Mouse (Mus musculus) erythroblast, adult 5-6 weeks (primary cell): ENCODE measurements around the gene Shisa3. TPM values are rescaled to one million over a fixed set of nuclear protein-coding genes. Genes with fewer than 3 reads are reported as not detected.

Experiments used
- ATAC-seq: replicated peaks from 2 replicates; pipeline ENCODE4 v1.8.0; 2016; ENCODE audit warnings: moderate number of reproducible peaks, mild to moderate bottlenecking, moderate TSS enrichment, inconsistent platforms; ENCODE audit not compliant: poor library complexity, low FRiP score, severe bottlenecking
- total RNA-seq, 2 experiments: library from RNA; stranded (forward) in 1 of 2; stranded (reverse) in 1 of 2; fragments of 150-400 nt in 1 of 2; fragments of 200-764, 138-1000 nt in 1 of 2; gene quantifications; 2 replicates each; pipeline versions ENCODE4 v1.2.3 to v1.2.4; 2015 to 2017; ENCODE audit warnings: low replicate concordance in 2 of 2

Shisa3 gene
- total RNA-seq, 2 experiments from 2014 or later = not detected

GRCm38 (mm10) chr5:67631261-67631660, 23.6 kb downstream of the Shisa3 start:
- ATAC-seq = no peak

GRCm38 (mm10) chr5:67633138-67633782, 25.6 kb downstream of the Shisa3 start:
- ATAC-seq = no peak

DNA sequence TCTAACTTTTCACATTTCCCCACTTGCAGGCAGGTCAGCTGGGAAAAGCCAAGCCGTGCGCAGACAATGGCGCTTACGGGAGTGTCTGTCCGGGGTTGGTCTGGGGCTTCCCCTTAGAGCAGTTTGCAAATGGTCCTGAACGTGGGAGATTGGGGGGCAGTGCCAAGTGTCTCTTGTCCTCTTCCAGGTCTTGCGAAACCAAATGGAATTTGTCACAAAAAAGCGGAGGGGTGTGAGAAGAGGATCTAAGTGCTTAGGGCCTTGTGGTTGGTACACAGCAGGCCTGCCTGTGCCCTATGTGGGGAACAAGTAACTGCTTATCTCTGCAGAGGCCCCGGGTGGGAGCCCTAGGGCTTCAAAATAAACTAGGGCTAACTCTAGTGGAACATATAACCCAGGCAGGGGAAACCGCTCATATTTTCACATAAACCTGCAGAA, 26.2 kb downstream of the Shisa3 start:
- no peak for ATAC-seq

- ATAC-seq = no peak
These were observed 26.7 kb downstream of the Shisa3 start for GRCm38 (mm10) chr5:67634339-67634738.

DNA sequence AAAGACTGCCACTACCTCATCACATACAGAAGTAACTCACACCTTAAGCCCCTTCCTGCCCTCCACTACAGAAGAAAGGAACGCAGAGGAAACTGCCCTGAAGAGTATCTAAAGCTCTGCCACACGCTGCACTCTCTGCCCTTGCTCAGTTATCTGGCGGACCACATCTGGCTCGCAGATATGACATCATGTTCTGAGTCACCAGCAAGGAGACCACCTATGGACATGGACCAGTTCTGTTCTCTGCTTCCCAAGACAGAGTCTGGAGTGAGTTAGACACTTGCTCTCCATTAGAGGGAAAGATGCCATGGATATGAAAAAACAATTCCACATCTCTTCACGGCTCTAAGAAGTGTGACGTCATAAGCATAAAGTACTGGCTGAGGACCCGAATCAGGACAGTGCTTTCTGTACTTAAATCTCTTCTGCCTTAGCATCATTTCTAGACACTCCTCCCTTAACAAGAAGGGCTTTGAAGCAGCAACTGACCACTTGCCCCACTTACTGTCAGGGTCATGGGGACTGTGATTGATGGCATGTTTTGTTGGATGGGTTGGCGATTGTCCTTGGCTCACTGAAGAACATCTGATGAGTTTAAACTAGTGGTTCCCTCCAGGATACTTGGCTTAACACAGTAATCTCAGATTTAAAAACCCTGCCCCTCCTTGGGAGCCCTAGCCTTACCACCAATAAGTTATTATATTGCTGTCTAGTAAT, 33.1 kb downstream of the Shisa3 start:
- no peak for ATAC-seq

DNA sequence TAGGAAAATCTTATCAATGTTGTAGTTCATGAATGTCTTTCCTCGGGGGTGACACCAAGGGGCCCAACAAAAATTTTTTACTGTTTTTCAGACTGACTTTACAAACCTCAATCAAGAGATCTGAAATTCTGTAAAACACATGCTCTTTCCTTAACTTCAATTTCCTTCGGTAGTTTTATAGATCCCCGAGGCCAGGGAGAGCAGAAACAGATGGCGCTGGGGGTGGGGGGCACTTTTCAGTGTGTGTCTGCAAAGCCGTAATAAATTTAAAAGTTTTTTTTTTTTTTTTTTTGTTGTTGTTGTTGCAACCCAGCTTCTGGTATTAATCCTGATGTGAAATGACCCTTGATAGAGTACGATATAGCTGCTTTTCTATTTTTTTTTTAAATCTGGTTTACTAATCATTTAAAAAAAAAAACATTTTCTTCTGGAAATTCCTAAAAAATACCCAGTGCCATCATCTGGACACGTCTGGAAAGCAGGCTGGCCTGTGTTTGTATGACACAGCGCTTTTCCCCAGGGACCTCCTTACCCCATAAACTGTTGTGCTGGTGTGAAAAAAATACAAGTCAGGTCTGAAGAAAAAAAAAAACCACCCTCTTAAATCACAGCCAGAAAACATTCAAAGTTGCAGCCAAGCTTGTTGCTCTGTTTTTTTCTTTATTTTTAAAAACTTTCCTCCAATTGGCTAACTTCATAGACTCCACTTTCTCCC, 33.9 kb downstream of the Shisa3 start:
- no peak for ATAC-seq

GRCm38 (mm10) chr5:67643537-67644255, 36.0 kb downstream of the Shisa3 start:
- no peak for ATAC-seq

DNA sequence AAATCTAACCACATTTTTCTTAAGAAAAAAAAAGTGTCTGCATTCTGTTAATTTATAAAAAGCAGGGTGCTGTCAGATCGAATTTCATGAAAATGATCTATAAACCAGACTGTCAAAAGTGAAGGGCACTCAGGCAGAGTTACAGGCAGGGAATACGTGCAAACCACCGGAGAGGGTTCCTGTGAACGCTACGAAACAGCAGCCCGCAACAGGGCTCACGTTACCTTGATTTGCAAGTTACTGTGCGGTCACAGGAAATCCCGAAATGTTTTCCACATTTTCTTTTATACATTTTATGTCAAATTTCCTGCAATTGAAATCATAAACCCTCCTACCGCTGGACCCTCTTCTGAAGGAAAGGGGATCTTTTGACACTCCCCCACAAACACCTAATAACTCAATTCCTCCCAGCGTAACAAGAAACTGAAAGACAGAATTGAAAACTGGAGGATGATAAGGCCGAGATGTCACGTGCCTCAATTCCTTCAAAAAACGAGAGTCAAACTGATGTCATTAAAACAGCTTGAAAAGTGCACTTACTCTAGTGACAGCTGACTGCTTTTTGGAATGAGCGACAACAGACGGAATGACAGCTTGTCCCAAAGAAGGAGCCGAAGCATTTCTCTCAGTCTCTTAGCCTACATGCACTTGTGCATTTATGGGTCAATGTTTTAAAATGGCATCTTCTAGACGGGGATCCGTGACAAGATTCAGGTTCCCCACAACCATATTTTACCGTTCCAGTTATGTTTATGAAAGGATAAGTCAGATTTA, 39.3 kb downstream of the Shisa3 start:
- ATAC-seq = no peak

GRCm38 (mm10) chr5:67647568-67647967, 39.9 kb downstream of the Shisa3 start:
- no peak; the same call in 1 of the 2 replicates for ATAC-seq

GRCm38 (mm10) chr5:67649156-67649555, 41.5 kb downstream of the Shisa3 start:
- ATAC-seq = no peak

GRCm38 (mm10) chr5:67650021-67650420, 42.3 kb downstream of the Shisa3 start:
- no peak for ATAC-seq

GRCm38 (mm10) chr5:67652468-67652867, 44.8 kb downstream of the Shisa3 start:
- no peak for ATAC-seq

GRCm38 (mm10) chr5:67653543-67653942, 45.9 kb downstream of the Shisa3 start:
- no peak for ATAC-seq

DNA sequence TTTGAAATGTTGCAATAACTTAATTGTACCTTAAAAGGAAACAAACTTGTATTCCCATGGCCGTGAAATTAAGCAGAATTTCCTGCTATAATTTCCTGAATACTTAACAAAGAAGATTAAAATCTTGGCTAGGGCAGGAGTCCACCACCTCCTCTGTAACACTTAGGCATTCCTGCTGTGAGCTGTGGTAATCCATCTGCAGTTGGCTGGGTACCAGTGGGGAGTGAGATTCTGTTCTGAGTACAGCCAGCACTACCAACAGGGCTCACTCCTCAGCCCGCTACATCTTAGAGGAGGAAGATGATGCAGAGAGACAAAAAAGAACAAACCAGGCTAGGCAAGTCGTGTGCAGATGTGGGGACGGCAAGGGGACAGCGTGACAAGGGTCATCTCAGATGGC, 46.9 kb downstream of the Shisa3 start:
- no peak for ATAC-seq

- no peak for ATAC-seq
These were observed 48.2 kb downstream of the Shisa3 start for GRCm38 (mm10) chr5:67655696-67656519.

GRCm38 (mm10) chr5:67656821-67657259, 49.2 kb downstream of the Shisa3 start:
- no peak for ATAC-seq

GRCm38 (mm10) chr5:67659864-67660263, 52.2 kb downstream of the Shisa3 start:
- ATAC-seq = no peak

GRCm38 (mm10) chr5:67662715-67663114, 55.0 kb downstream of the Shisa3 start:
- no peak for ATAC-seq
